Mouse (Mus musculus) cerebellum, adult 11-12 months (tissue): Measurements from ENCODE around the gene Hcn1.
"Not testable (repeated sequence)": the region's sequence is repeated elsewhere in the genome, so short reads cannot be mapped to it uniquely, and the experiment has no call there.

Experiments
- DNase-seq: peaks from one replicate; pipeline ENCODE4 v3.0.0; 2022

The Hcn1 gene

GRCm38 (mm10) chr13:117880471-117881225 is 278.5 kb downstream of the Hcn1 start:
- DNase-seq: no peak

GRCm38 (mm10) chr13:117892076-117892475 is 290.0 kb downstream of the Hcn1 start:
- no peak for DNase-seq

GRCm38 (mm10) chr13:117898052-117898451 is 295.9 kb downstream of the Hcn1 start:
- no peak for DNase-seq

GRCm38 (mm10) chr13:117907801-117908200 is 305.7 kb downstream of the Hcn1 start:
- no peak for DNase-seq

DNA sequence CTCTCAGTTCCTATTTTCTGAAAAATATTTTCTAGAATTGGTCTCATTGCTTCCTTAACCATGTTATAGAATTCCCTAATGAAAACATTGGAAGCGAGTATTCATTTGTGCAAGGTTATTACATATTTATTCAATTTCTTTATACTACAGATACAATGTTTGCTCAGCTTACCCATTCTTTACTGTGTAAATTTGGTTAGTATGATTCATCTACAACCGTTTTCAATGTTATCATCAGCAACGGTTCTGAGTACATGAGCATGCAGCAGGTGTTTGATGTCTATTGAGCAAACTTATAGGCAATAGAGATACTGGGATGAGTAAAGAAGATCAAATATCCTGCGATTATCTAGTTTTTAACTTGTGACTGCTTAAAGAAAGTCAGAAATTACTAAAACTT is 327.6 kb downstream of the Hcn1 start:
- no peak for DNase-seq

- no peak for DNase-seq
These were observed 329.6 kb downstream of the Hcn1 start for GRCm38 (mm10) chr13:117931746-117932145.

GRCm38 (mm10) chr13:117938761-117939160 is 336.6 kb downstream of the Hcn1 start:
- no peak for DNase-seq

DNA sequence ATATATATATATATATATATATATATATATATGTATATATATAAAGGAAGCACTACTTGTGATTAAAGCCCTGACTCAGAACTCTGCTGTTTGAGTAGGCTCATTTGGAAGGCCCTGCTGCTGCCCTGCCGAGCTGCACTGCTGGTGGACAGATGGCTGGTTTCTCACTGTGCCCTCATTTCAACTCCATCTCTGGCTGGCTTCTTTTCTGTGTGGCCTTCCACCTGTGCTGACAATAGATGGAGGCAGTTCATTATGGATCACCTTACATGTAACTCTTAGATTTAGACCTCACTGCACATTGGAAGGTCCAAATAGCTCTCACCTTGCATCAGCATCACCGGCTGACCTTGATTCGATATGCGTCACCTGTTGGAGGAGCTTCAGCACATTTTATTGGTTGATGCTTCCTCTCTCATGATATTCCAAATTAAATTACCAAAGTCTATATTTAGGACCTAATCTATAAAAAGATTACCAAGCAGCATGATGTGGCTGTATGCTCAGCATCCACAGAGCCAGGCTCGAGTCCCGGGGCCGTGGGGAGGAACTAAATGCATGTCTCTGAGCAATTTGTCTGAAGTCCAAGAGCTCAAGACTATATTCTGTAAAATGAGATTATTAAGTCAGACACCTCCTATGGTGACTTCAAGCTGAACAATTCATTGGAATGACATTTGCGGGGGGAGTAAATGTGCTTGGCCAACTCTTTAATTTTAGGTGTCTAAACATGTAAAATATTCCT is 338.6 kb downstream of the Hcn1 start:
- DNase-seq: peak; percentile 95

GRCm38 (mm10) chr13:117946843-117947242 is 344.7 kb downstream of the Hcn1 start:
- no peak for DNase-seq

DNA sequence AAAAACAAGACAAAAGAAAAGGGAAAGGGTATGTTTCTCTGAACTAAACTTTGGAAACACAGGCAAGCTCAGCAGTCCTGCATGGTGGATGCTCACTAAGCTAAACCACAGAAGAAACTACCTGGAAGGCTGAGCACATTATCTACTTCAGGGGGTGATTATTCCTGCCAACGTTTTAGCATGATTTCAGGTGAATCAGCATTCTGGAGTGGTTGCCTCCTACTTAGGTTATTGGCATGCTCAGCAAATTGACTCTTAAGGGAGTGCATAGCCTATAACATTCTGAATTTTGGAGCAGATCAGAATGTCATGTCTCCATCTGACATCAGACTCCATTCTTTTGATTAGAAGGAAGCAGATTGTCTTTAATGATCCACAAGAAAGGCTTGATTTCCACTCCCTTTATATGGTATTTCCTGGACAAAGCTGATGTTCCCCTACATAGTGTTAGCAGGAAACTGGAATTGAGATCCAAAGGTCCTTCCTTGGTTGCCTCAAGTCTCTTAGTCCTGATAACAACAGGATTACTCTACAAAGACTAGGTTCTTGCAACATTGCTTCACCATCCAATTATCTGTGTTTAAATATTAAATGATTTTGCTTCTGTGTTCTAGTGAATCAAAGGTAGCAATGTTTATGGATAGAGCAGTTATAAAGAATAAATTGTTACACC is 345.7 kb downstream of the Hcn1 start:
- DNase-seq: no peak

- DNase-seq: peak; percentile 29
These were observed 356.6 kb downstream of the Hcn1 start for GRCm38 (mm10) chr13:117958496-117959421.

DNA sequence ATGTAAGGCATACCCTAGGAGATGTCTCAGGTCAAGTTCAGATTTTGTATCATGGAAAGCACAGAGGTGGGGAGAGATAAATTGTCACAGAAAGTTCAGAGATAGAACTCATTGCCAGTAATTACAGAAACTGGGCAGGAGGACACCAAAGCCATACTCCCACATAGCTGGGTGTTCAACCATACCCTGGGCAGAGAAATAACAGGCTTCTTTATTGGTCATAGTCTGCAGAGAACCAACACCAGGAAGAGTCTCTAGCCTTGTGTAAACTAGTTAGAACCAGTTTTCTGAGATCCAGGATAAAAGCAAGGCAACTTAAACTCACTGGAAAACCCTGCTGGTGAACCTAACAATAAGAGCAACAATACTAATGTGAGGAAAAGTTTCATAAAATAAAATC is 362.5 kb downstream of the Hcn1 start:
- DNase-seq: no peak

- DNase-seq: no peak
These were observed 373.3 kb downstream of the Hcn1 start for GRCm38 (mm10) chr13:117975382-117975781.

DNA sequence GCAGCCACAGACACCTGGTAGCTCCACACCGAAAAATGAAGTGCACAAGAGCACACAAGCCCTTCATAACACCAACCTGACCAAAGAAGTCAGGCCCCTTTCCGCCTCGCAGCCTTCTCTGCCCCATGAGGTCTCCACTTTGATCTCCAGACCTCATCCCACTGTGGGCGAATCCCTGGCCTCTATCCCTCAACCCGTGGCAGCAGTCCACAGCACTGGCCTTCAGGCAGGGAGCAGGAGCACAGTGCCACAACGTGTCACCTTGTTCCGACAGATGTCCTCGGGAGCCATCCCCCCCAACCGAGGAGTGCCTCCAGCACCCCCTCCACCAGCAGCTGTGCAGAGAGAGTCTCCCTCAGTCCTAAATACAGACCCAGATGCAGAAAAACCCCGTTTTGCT is 373.7 kb downstream of the Hcn1 start:
- DNase-seq: no peak

- DNase-seq: no peak
These were observed 382.2 kb downstream of the Hcn1 start for GRCm38 (mm10) chr13:117984339-117984738.

DNA sequence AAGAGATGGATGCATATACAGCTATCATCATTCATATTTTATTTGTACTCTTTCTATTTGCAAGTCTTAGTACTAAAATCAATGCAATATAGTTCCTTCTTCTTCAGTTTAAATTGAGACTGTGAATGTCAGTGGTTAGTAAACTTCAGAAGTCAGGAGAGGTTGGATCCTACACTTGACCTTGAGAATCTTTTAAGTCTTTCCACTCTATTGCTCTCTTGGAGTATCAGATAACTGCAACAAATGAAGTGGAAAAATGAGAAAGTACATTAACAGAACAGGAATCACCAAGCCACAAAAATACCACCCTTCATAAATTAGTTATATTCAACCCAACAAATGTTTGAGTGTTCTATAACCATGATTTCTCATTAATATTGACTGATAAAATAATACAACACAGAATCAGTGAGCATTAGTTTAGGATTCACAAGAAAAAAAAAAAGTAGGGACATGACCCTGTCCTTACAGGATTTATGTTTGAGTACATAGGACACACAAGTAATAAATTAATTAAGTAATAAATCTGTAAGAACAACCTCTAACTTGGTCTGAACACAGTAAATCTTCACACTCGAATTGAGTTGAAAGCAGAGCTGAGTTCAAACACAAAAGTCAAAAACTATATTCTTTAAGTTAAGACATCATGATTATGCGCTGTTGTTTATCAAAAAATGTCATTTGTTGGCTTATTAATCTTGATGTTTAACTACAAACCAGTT is 397.8 kb downstream of the Hcn1 start:
- DNase-seq: no peak

DNA sequence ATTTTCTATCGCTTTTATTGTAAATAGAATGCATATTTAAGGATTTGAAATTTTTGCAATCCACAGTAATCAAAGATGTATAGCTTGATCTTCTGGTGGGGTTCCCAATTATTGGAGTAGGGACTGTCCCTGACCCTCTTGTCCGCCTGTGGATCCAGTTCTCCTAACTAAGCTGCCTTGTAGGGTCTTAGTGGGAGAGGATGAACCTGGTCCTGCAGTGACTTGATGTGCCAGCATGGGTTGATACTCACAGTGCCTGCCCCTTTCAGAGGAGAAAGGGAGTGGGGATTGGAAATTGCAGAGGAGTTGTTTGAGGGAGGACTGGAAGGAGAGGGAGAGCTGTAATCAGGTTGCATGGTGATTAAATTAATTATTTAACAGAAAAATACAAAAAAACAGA is 398.4 kb downstream of the Hcn1 start:
- DNase-seq: no peak

DNA sequence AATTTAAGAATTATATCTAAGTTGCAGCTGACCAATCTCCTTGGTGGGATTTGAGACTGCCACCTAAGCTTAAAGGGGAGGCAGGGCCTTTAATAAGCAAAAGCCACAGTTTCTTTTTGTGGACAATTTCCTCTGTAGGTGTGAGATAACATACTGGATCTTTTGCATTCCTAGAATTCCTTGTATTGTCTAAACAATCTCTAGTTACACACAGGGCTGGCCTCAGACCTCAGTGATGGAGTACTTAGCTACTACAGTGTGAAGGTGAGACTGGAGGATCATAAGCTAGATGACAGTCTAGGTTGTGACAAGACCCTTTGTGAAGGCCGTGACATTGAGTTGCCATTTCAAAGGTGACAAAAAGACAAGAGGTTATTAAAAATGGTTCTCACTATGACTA is 419.1 kb downstream of the Hcn1 start:
- no peak for DNase-seq

GRCm38 (mm10) chr13:118022891-118023290 is 420.8 kb downstream of the Hcn1 start:
- not testable (repeated sequence) for DNase-seq

GRCm38 (mm10) chr13:118023381-118023780 is 421.3 kb downstream of the Hcn1 start:
- DNase-seq: no peak

DNA sequence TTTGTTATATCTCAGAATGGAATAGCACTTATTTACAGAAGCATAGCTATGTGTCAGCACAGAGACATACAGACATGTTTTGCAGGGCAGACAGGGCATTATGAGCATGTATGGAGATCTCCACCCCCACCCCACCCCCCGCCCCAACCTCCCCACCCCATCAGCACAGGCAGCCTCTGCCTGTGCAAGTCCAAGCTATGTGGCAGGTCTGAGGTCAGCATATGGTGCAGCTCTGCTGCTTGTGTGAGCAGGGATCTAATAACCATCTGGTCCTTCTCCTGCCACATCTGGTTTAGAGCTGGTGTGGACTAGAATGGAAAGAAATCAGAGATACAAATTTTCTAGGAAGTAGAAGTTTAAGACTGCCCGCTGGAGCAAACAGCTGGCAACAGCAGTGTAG is 424.4 kb downstream of the Hcn1 start:
- DNase-seq: no peak

DNA sequence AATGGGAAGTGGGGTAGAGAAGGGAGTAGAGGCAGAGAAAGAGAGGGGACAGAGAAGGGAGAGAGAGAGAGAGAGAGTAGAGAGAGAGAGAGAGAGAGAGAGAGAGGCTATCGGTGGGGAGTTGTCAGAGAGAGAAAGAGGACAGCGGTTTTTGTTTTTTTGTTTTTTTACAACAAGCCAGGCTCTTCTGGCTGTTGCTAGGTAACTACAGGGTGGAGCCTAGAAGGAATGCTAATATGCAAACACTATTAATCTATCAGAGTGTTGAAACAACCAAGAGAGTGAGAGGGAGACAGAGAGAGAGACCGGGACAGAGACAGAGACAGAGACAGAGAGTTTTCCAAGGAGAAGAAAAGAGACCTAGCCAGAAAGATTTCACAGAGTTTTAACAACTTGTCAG is 425.7 kb downstream of the Hcn1 start:
- no peak for DNase-seq
